Mouse (Mus musculus): ENCODE measurements around the gene Vsig8. TPM values are rescaled to one million over a fixed set of nuclear protein-coding genes. Genes with fewer than 3 reads are reported as not detected.

Gene Vsig8
- polyA plus RNA-seq (2016; fragmentation: Nextera tagmentation; extraction: Ambion mirVana): not detected in 2 replicates

GRCm38 (mm10) chr1:172555638-172556037, at the start of gene Vsig8:
Gene Vsig8 (plus strand): TSS chr1:172555938.
- 66% methylated on average over 11 of the region's 11 CpGs for WGBS (ENCODE audit: insufficient replicate concordance)
- Histone ChIP-seq H3K9me3 (replicated peaks) (no peaks in the 10 kb centered on the region), H3K27ac (no peak within 1 kb of the TSS), H3K4me2 (no peak within 1 kb of the TSS), H3K4me1 (no peaks in the 10 kb centered on the region), H3K4me3 (no peak within 1 kb of the TSS), H3K9ac (no peak within 1 kb of the TSS), H3K27me3 (replicated peaks) (peaks cover 67% of the 10 kb centered on the region), H3K36me3 (no peaks in the 10 kb centered on the region)
- ATAC-seq: no peak

GRCm38 (mm10) chr1:172507001-172507400, 48.7 kb upstream of the Vsig8 start:
- no peak overlapping the region for H3K4me3 ChIP-seq
- H3K4me2 ChIP-seq: no peak overlapping the region
- H3K9ac ChIP-seq: no peak overlapping the region
- peaks cover 44% of the 10 kb centered on the region for H3K36me3 ChIP-seq
- H3K4me1 ChIP-seq: peaks cover 80% of the 10 kb centered on the region
- no peak overlapping the region for H3K27ac ChIP-seq
- H3K9me3 ChIP-seq (replicated peaks): no peaks in the 10 kb centered on the region
- no peaks in the 10 kb centered on the region for H3K27me3 ChIP-seq (replicated peaks)
- ATAC-seq: no peak
- WGBS (ENCODE audit: insufficient replicate concordance): 45% methylated on average over 5 of the region's 5 CpGs

GRCm38 (mm10) chr1:172507701-172508100, 48.0 kb upstream of the Vsig8 start:
- no peaks in the 10 kb centered on the region for H3K9me3 ChIP-seq (replicated peaks)
- H3K27ac ChIP-seq: no peak overlapping the region
- 72% methylated on average over 3 of the region's 3 CpGs for WGBS (ENCODE audit: insufficient replicate concordance)

GRCm38 (mm10) chr1:172508172-172508571, 47.6 kb upstream of the Vsig8 start:
- Histone ChIP-seq H3K4me2 (no peak overlapping the region), H3K9me3 (replicated peaks) (no peaks in the 10 kb centered on the region), H3K4me1 (peaks cover 80% of the 10 kb centered on the region), H3K27me3 (replicated peaks) (no peaks in the 10 kb centered on the region), H3K9ac (no peak overlapping the region), H3K4me3 (no peak overlapping the region), H3K36me3 (peaks cover 44% of the 10 kb centered on the region), H3K27ac (no peak overlapping the region)
- peak; percentile 55; the same call in 1 of the 2 replicates for ATAC-seq
- WGBS (ENCODE audit: insufficient replicate concordance): 12% methylated on average over 2 of the region's 2 CpGs

More at GRCm38 (mm10) chr1:172507701-172508100, 48.0 kb upstream of the Vsig8 start:
- H3K36me3 ChIP-seq: peaks cover 44% of the 10 kb centered on the region
- no peak overlapping the region for H3K4me3 ChIP-seq
- no peak overlapping the region for H3K4me2 ChIP-seq
- H3K27me3 ChIP-seq (replicated peaks): no peaks in the 10 kb centered on the region
- ATAC-seq: no peak
- peaks cover 80% of the 10 kb centered on the region for H3K4me1 ChIP-seq
- H3K9ac ChIP-seq: no peak overlapping the region

GRCm38 (mm10) chr1:172509235-172509634, 46.5 kb upstream of the Vsig8 start:
- Histone ChIP-seq H3K27me3 (replicated peaks) (no peaks in the 10 kb centered on the region), H3K4me1 (peaks cover 80% of the 10 kb centered on the region), H3K4me3 (no peak overlapping the region), H3K9me3 (replicated peaks) (no peaks in the 10 kb centered on the region), H3K27ac (no peak overlapping the region), H3K36me3 (peaks cover 44% of the 10 kb centered on the region), H3K4me2 (no peak overlapping the region), H3K9ac (no peak overlapping the region)
- ATAC-seq: no peak
- 66% methylated on average over 5 of the region's 5 CpGs for WGBS (ENCODE audit: insufficient replicate concordance)

GRCm38 (mm10) chr1:172509983-172510382, 45.8 kb upstream of the Vsig8 start:
- WGBS (ENCODE audit: insufficient replicate concordance): 45% methylated on average over 8 of the region's 8 CpGs
- Histone ChIP-seq H3K9me3 (replicated peaks) (no peaks in the 10 kb centered on the region), H3K4me1 (peaks cover 81% of the 10 kb centered on the region), H3K9ac (no peak overlapping the region), H3K36me3 (peaks cover 40% of the 10 kb centered on the region), H3K27me3 (replicated peaks) (no peaks in the 10 kb centered on the region), H3K4me2 (peak overlapping the region; percentile 27), H3K27ac (no peak overlapping the region), H3K4me3 (no peak overlapping the region)
- ATAC-seq: no peak

GRCm38 (mm10) chr1:172510421-172510972, 45.2 kb upstream of the Vsig8 start:
- no peak overlapping the region for H3K4me3 ChIP-seq
- H3K9me3 ChIP-seq (replicated peaks): no peaks in the 10 kb centered on the region
- no peak overlapping the region for H3K27ac ChIP-seq
- H3K4me2 ChIP-seq: peak overlapping the region; percentile 27
- no peaks in the 10 kb centered on the region for H3K27me3 ChIP-seq (replicated peaks)
- H3K9ac ChIP-seq: no peak overlapping the region
- 49% methylated on average over 13 of the region's 13 CpGs for WGBS (ENCODE audit: insufficient replicate concordance)
- peaks cover 35% of the 10 kb centered on the region for H3K36me3 ChIP-seq
- H3K4me1 ChIP-seq: peaks cover 87% of the 10 kb centered on the region
- no peak for ATAC-seq

- ATAC-seq: peak; percentile 45
These were observed 42.8 kb upstream of the Vsig8 start for GRCm38 (mm10) chr1:172512962-172513361.

GRCm38 (mm10) chr1:172513525-172514212, 42.1 kb upstream of the Vsig8 start:
- H3K4me2 ChIP-seq: peak overlapping the region; percentile 57
- peak overlapping the region; percentile 20; the same call in 1 of the 2 replicates for H3K4me3 ChIP-seq
- H3K4me1 ChIP-seq: peaks cover 69% of the 10 kb centered on the region
- peak; percentile 71 for ATAC-seq
- peaks cover 5% of the 10 kb centered on the region for H3K36me3 ChIP-seq
- H3K27ac ChIP-seq: peak overlapping the region; percentile 71
- peaks cover 10% of the 10 kb centered on the region for H3K9me3 ChIP-seq (replicated peaks)
- 11% methylated on average over 17 of the region's 17 CpGs for WGBS (ENCODE audit: insufficient replicate concordance)
- no peaks in the 10 kb centered on the region for H3K27me3 ChIP-seq (replicated peaks)
- 0 out of 2 replicates have a peak overlapping the region, but pooled peaks have one; percentile 10 for H3K9ac ChIP-seq

More at GRCm38 (mm10) chr1:172512962-172513361, 42.8 kb upstream of the Vsig8 start:
- peak overlapping the region; percentile 20 for H3K4me3 ChIP-seq
- no peaks in the 10 kb centered on the region for H3K27me3 ChIP-seq (replicated peaks)
- peaks cover 11% of the 10 kb centered on the region for H3K36me3 ChIP-seq
- 5% methylated on average over 13 of the region's 13 CpGs for WGBS (ENCODE audit: insufficient replicate concordance)
- H3K9ac ChIP-seq: peak overlapping the region; percentile 10; the same call in 1 of the 2 replicates
- H3K27ac ChIP-seq: peak overlapping the region; percentile 71
- H3K4me1 ChIP-seq: peaks cover 76% of the 10 kb centered on the region
- H3K4me2 ChIP-seq: peak overlapping the region; percentile 57
- H3K9me3 ChIP-seq (replicated peaks): peaks cover 7% of the 10 kb centered on the region

- no peak overlapping the region for H3K4me3 ChIP-seq
- peaks cover 10% of the 10 kb centered on the region for H3K9me3 ChIP-seq (replicated peaks)
- no peak for ATAC-seq
- H3K4me1 ChIP-seq: peaks cover 64% of the 10 kb centered on the region
- WGBS (ENCODE audit: insufficient replicate concordance): 28% methylated on average over 4 of the region's 4 CpGs
- H3K4me2 ChIP-seq: peak overlapping the region; percentile 57
- peak overlapping the region; percentile 71 for H3K27ac ChIP-seq
- no peaks in the 10 kb centered on the region for H3K27me3 ChIP-seq (replicated peaks)
- H3K9ac ChIP-seq: no peak overlapping the region
- H3K36me3 ChIP-seq: no peaks in the 10 kb centered on the region
These were observed 41.6 kb upstream of the Vsig8 start for GRCm38 (mm10) chr1:172514213-172514529.

- no peaks in the 10 kb centered on the region for H3K27me3 ChIP-seq (replicated peaks)
- H3K4me3 ChIP-seq: no peak overlapping the region
- ATAC-seq: no peak
- no peak overlapping the region for H3K9ac ChIP-seq
- peaks cover 59% of the 10 kb centered on the region for H3K4me1 ChIP-seq
- peak overlapping the region; percentile 57; the same call in 1 of the 2 replicates for H3K4me2 ChIP-seq
- H3K36me3 ChIP-seq: no peaks in the 10 kb centered on the region
- 42% methylated on average over 7 of the region's 7 CpGs for WGBS (ENCODE audit: insufficient replicate concordance)
- peak overlapping the region; percentile 71 for H3K27ac ChIP-seq
- H3K9me3 ChIP-seq (replicated peaks): peaks cover 10% of the 10 kb centered on the region
These were observed 41.0 kb upstream of the Vsig8 start for GRCm38 (mm10) chr1:172514551-172515268.

- H3K4me1 ChIP-seq: peaks cover 57% of the 10 kb centered on the region
- 30% methylated on average over 1 of the region's 1 CpGs for WGBS (ENCODE audit: insufficient replicate concordance)
- H3K9ac ChIP-seq: no peak overlapping the region
- no peak for ATAC-seq
- no peaks in the 10 kb centered on the region for H3K36me3 ChIP-seq
- H3K27me3 ChIP-seq (replicated peaks): no peaks in the 10 kb centered on the region
- H3K4me2 ChIP-seq: no peak overlapping the region
- H3K9me3 ChIP-seq (replicated peaks): peaks cover 10% of the 10 kb centered on the region
- H3K4me3 ChIP-seq: no peak overlapping the region
- H3K27ac ChIP-seq: peak overlapping the region; percentile 67
These were observed 40.3 kb upstream of the Vsig8 start for GRCm38 (mm10) chr1:172515396-172515795.
